Mouse (Mus musculus): ENCODE data around the gene Pnldc1. TPM values are rescaled to one million over a fixed set of nuclear protein-coding genes. Genes with fewer than 3 reads are reported as not detected.
"Not testable (repeated sequence)": the region's sequence is repeated elsewhere in the genome, so short reads cannot be mapped to it uniquely, and the experiment has no call there.

Pnldc1 gene
- polyA plus RNA-seq, 1 experiment from 2014 or later, result 3.8 TPM

DNA sequence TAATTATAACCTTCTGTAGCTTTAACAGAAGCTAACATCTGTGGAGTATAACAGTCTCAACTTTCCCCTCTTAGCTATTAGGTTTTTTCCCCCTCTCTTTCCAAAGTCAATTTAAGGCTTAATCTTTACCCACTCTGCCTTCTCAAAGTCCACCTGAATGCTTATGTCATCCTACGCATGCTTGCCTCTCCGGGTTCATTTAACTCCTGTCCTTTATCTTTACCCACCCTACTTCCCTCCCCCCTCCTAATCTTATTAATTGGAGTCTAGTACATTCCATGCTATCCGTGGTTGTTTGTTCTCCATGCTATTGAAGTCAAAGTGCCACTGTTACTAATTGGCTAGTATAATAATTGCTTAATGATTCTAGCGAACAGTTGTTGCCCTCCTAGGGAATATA lies 25.7 kb upstream of the Pnldc1 start:
- 57% methylated on average over 4 of the region's 4 CpGs for WGBS
- H3K36me3 ChIP-seq, result no peaks in the 10 kb centered on the region
- H3K4me2 ChIP-seq (replicated peaks), result no peak overlapping the region
- no peaks in the 10 kb centered on the region for H3K27me3 ChIP-seq
- no peak overlapping the region for H3K27ac ChIP-seq (replicated peaks)
- H3K4me3 ChIP-seq (replicated peaks), result no peak overlapping the region
- H3K4me1 ChIP-seq, result peaks cover 7% of the 10 kb centered on the region
- no peak for ATAC-seq (ENCODE audit: insufficient number of reproducible peaks, low FRiP score, low TSS enrichment, low read depth)
- no peaks in the 10 kb centered on the region for H3K9me3 ChIP-seq (replicated peaks)
- no peak overlapping the region for H3K9ac ChIP-seq

DNA sequence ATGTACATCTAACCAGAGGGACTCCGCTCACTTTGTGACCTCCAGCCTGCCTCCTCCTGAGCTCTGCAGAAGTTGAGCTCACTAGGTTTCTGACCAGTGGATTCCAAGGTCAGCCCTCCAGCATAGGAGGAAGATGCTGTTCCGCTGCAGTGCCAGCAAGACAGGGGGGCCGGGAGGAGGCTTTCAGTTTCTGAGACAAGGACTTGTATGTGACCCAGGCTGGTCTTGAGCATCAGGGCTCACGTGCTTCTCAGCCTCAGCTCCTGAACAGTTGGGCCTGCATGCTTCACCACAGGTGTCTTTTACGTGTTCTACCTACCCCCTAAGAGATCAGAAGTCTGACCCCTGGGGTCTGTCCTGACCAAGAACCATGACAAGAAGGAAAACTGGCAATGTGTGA lies 21.5 kb upstream of the Pnldc1 start:
- not testable (repeated sequence) for ATAC-seq (ENCODE audit: insufficient number of reproducible peaks, low FRiP score, low TSS enrichment, low read depth); H3K9ac ChIP-seq; H3K36me3 ChIP-seq; H3K27me3 ChIP-seq; H3K4me1 ChIP-seq; H3K4me2 ChIP-seq (replicated peaks); H3K27ac ChIP-seq (replicated peaks); H3K9me3 ChIP-seq (replicated peaks); H3K4me3 ChIP-seq (replicated peaks)
- WGBS, result 86% methylated on average over 5 of the region's 5 CpGs

DNA sequence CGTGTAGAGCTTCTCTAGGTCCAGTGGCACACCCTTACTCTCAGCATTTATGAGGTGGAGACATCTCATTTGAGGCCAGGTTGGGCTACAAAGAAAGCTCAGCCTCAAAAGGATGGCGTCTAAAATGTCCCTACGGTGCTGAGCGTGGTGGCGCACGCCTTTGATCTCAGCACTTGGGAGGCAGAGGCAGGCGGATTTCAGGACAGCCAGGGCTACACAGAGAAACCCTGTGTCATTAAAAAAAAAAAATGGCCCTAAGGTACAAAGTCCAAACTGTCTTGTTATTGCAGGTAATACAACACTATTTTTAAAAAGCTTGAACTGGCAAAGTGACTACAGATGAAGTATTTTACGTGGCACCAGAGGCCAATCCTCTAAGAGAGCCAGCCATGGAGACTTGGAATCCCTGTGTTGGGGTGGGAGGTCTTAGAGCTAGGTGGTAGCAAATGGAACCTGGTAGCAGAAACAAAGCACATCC lies 15.7 kb upstream of the Pnldc1 start:
- no peak overlapping the region for H3K9ac ChIP-seq
- no peaks in the 10 kb centered on the region for H3K4me1 ChIP-seq
- no peaks in the 10 kb centered on the region for H3K27me3 ChIP-seq
- H3K27ac ChIP-seq (replicated peaks), result no peak overlapping the region
- no peak overlapping the region for H3K4me3 ChIP-seq (replicated peaks)
- no peak for ATAC-seq (ENCODE audit: insufficient number of reproducible peaks, low FRiP score, low TSS enrichment, low read depth)
- H3K9me3 ChIP-seq (replicated peaks), result no peaks in the 10 kb centered on the region
- 86% methylated on average over 8 of the region's 8 CpGs for WGBS
- no peak overlapping the region for H3K4me2 ChIP-seq (replicated peaks)
- H3K36me3 ChIP-seq, result peaks cover 50% of the 10 kb centered on the region

DNA sequence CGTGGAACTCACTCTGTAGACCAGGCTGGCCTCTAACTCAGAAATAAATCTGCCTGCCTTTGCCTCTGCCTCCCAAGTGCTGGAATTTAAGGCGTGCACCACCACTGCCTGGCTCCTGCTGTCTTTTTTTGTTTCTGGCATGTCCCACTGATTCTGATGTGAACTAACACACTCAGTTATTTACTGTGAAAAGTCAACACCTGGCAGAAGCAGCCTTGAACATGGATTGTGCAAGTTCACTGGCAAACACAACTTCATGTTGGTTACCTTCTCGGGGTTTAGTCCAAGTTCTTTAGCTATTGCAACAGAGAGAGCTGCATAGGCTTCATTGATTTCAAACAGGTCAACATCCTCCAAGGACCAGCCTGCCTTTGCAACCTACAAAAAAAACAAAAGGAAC lies 15.0 kb upstream of the Pnldc1 start:
- Histone ChIP-seq H3K4me3 (replicated peaks) (no peak overlapping the region), H3K27ac (replicated peaks) (no peak overlapping the region), H3K9ac (no peak overlapping the region), H3K4me1 (no peaks in the 10 kb centered on the region), H3K4me2 (replicated peaks) (no peak overlapping the region), H3K36me3 (peaks cover 57% of the 10 kb centered on the region), H3K9me3 (replicated peaks) (no peaks in the 10 kb centered on the region), H3K27me3 (no peaks in the 10 kb centered on the region)
- ATAC-seq (ENCODE audit: insufficient number of reproducible peaks, low FRiP score, low TSS enrichment, low read depth), result no peak
- WGBS, result 92% methylated on average over 3 of the region's 3 CpGs

DNA sequence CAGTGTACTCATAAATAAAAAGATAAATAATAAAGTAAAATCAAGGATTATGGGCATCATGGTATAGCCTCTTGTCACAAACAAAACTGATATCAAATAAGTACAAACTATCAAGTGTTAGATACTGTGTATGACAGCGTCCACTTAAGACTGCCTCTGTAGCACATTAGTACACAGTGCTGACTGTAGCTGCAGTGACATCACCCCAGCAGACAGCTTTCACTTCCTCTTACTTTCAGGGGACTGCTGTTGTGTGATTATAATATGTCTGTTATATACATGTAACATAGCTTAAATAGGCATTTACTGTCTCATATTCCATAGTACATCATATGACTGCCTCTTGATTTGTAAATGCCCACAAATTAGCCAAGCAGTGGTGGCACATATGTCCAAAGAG lies 11.0 kb upstream of the Pnldc1 start:
- 97% methylated on average over 1 of the region's 1 CpGs for WGBS

DNA sequence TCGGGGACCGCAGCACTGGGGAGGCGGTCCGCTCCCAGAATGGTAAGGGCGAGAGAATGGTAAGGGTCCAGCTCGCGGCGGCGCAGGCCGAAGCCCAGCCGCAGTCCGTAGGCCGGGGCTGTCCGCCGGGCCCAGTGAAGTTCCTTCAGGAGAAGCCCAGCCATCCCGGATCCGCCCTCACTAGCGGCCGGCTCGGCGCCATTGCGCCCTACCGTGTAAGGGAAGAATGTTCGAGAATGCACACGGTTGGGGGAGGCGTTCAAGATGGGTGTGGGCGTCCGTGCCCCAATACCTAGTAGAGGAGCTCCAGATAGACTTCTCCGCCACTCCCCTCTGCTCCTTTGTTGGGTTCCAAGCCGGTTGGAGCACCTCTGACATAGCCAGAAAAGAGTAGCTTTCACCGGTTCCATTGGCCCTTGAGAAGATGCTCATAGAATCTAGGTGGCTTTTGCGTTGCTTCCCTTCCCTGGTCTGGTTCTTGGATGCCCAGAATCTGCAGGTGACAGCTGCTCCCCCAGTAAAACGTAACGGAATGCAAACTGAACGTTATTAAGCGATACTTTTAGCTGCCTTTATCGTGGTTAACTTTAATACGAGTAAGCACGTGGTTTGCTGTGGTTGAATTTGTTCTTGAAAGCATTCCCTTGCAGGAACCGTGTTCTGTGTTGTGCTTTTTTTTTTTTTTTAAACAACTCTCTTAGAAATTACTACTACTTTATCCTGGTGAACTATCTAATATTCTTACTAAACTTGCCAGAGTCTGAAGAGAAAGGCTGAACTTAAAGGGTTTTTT lies 6.8 kb upstream of the Pnldc1 start:
- Histone ChIP-seq H3K9ac (peak overlapping the region; percentile 96), H3K9me3 (replicated peaks) (no peaks in the 10 kb centered on the region), H3K4me1 (0 out of 2 replicates have a peak, but pooled peaks cover 3% of the 10 kb centered on the region), H3K27ac (replicated peaks) (peak overlapping the region; percentile 91), H3K4me2 (replicated peaks) (peak overlapping the region; percentile 63), H3K27me3 (no peaks in the 10 kb centered on the region), H3K36me3 (peaks cover 49% of the 10 kb centered on the region), H3K4me3 (replicated peaks) (peak overlapping the region; percentile 93)
- under 1% methylated on average over 40 of the region's 40 CpGs for WGBS
- peak; percentile 56 for ATAC-seq (ENCODE audit: insufficient number of reproducible peaks, low FRiP score, low TSS enrichment, low read depth)

More for the DNA sequence above, 11.0 kb upstream of the Pnldc1 start:
- H3K9ac ChIP-seq, result no peak overlapping the region
- H3K36me3 ChIP-seq, result peaks cover 67% of the 10 kb centered on the region
- H3K27ac ChIP-seq (replicated peaks), result no peak overlapping the region
- no peak overlapping the region for H3K4me2 ChIP-seq (replicated peaks)
- no peak for ATAC-seq (ENCODE audit: insufficient number of reproducible peaks, low FRiP score, low TSS enrichment, low read depth)
- H3K27me3 ChIP-seq, result no peaks in the 10 kb centered on the region
- H3K4me1 ChIP-seq, result 0 out of 2 replicates have a peak, but pooled peaks cover 3% of the 10 kb centered on the region
- no peaks in the 10 kb centered on the region for H3K9me3 ChIP-seq (replicated peaks)
- H3K4me3 ChIP-seq (replicated peaks), result no peak overlapping the region

DNA sequence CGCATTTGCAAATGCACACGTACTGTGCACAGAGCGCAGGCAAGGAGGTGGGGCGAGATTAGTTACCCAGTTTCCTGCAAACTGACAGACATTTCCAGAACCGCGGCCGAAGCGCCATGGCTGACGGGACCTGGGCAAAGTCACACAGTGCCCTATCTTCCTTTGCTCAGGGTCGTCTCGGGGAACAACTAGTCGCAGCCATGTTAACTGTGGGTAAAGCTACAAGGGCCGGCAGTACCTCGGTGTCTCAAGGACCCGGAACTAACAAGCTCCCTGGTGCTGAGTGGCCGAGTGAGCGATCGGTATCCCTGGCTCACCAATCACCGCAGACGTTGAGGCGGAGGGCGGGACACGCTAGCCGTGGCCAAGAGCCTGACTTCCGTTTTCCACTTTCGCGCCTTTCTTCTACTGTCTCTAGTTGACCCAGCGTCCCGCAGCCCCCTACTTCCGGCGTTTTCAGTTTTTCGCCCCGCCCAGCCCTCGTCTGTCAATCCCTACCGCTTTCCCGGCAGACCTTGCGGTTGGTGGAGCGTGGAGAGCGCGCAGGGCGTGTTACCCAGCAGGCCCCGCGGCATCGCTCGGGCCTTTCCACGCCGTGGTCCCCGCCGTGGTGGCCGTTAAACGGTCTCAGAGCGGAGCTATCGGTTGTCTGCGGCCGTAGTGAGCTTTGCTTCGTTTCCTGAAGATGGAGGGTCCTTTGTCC lies 6.0 kb upstream of the Pnldc1 start, which contains the start of gene Mrpl18:
Gene Mrpl18, minus strand, starts transcription at position 465 of the 703 bp plus-strand sequence.
- peak; percentile 99 for ATAC-seq (ENCODE audit: insufficient number of reproducible peaks, low FRiP score, low TSS enrichment, low read depth)
- Histone ChIP-seq H3K27me3 (no peaks in the 10 kb centered on the region), H3K4me2 (replicated peaks) (peak within 1 kb of the TSS; percentile 83), H3K4me3 (replicated peaks) (peak within 1 kb of the TSS; percentile 93), H3K27ac (replicated peaks) (peak within 1 kb of the TSS; percentile 91), H3K9ac (peak within 1 kb of the TSS; percentile 96), H3K9me3 (replicated peaks) (no peaks in the 10 kb centered on the region), H3K4me1 (0 out of 2 replicates have a peak, but pooled peaks cover 3% of the 10 kb centered on the region), H3K36me3 (peaks cover 52% of the 10 kb centered on the region)
- under 1% methylated on average over 56 of the region's 56 CpGs for WGBS

DNA sequence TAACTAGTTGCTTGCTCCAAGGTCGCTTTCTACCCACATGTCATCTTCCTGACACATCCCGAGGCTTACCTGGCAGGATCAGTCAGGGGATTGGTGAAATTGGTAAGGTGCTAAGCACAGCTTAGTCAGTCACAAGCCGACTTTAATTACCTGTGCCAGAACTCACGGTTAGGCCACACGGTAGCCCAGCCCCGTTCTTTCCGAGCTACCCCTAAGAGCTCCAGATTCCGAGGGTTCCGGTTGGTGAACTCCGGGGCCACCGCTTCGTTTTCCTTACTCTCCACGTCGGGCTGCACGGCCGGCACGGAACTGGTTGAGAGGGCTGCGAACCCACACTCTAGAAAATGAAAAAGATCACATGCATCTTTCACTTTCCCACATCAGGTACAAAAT lies 5.5 kb upstream of the Pnldc1 start, which contains the start of gene Tcp1:
Gene Tcp1, plus strand, starts transcription at position 214 of the 393 bp plus-strand sequence.
- H3K27ac ChIP-seq (replicated peaks), result peak within 1 kb of the TSS; percentile 91
- no peaks in the 10 kb centered on the region for H3K9me3 ChIP-seq (replicated peaks)
- H3K4me1 ChIP-seq, result 0 out of 2 replicates have a peak, but pooled peaks cover 3% of the 10 kb centered on the region
- H3K4me3 ChIP-seq (replicated peaks), result peak within 1 kb of the TSS; percentile 93
- H3K36me3 ChIP-seq, result peaks cover 52% of the 10 kb centered on the region
- peak within 1 kb of the TSS; percentile 83 for H3K4me2 ChIP-seq (replicated peaks)
- peak within 1 kb of the TSS; percentile 96 for H3K9ac ChIP-seq
- under 1% methylated on average over 18 of the region's 18 CpGs for WGBS
- H3K27me3 ChIP-seq, result no peaks in the 10 kb centered on the region
- ATAC-seq (ENCODE audit: insufficient number of reproducible peaks, low FRiP score, low TSS enrichment, low read depth), result no peak

DNA sequence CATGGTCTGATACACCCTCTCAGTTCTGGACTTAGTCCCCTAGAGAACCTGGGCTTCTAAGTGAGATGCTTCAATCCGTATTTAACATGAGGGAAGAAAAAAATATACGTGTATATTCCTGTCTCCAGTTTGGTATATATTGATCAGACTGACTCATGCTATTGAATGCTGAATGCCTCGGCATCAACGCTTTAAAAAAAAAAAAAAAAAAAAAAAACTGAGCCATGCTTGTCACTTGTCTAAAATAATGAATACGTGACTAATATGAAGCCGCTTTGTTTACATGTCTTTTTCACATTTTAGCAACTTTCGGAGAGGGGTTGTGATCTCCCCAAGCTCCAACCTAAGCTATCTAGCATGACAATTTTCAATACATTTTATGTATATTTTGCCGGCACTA lies 361 bp upstream of the Pnldc1 start:
- Histone ChIP-seq H3K9me3 (replicated peaks) (no peaks in the 10 kb centered on the region), H3K36me3 (peaks cover 41% of the 10 kb centered on the region), H3K9ac (no peak overlapping the region), H3K4me1 (no peaks in the 10 kb centered on the region), H3K4me3 (replicated peaks) (no peak overlapping the region), H3K4me2 (replicated peaks) (no peak overlapping the region), H3K27ac (replicated peaks) (no peak overlapping the region), H3K27me3 (no peaks in the 10 kb centered on the region)
- no peak for ATAC-seq (ENCODE audit: insufficient number of reproducible peaks, low FRiP score, low TSS enrichment, low read depth)
- 89% methylated on average over 8 of the region's 8 CpGs for WGBS

DNA sequence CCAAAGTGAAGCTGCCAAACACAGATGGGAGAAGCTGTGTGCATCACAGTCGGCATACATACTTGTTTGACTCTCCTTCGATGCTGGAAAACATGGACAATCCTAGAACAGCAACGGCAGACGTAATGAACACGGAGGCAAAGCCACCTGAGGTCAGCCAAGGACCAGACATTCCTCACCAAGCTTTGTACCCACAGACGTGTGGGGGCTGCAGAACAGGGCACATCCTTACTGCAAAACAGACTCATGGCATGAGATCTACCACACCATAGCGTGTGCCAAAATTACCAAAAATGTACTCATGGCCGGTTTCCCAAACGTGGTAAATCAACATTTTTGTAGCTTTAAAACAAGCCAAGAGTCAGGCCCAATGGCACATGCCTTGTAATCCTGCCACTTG lies 3.6 kb downstream of the Pnldc1 start:
- Histone ChIP-seq H3K4me1 (peaks cover 7% of the 10 kb centered on the region; the same call in 1 of the 2 replicates), H3K27ac (replicated peaks) (no peak overlapping the region), H3K4me2 (replicated peaks) (no peak overlapping the region), H3K9ac (no peak overlapping the region), H3K27me3 (no peaks in the 10 kb centered on the region), H3K4me3 (replicated peaks) (no peak overlapping the region), H3K9me3 (replicated peaks) (no peaks in the 10 kb centered on the region), H3K36me3 (peaks cover 25% of the 10 kb centered on the region)
- ATAC-seq (ENCODE audit: insufficient number of reproducible peaks, low FRiP score, low TSS enrichment, low read depth), result no peak
- 86% methylated on average over 9 of the region's 9 CpGs for WGBS

DNA sequence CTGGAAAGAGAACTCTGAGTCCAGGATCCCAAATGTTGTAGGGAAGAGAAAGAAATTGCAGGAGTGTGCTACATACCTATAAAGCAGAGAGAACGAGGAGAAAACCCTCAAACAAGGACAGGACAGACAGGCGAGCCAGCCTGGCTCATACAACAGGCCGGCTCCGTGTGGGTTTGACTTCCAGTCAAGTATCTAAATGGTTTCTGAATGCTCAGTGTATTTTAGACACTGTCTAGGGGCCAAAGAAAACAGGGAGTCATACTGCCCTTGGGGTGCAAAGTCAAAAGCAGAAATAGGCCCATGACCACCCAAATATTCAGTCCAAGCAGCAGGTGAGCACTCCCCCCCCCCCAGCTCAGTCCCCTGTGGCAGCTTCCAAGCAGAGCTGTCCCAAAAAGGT lies 4.2 kb downstream of the Pnldc1 start:
- Histone ChIP-seq H3K27ac (replicated peaks) (no peak overlapping the region), H3K9ac (no peak overlapping the region), H3K4me3 (replicated peaks) (no peak overlapping the region), H3K9me3 (replicated peaks) (no peaks in the 10 kb centered on the region), H3K4me2 (replicated peaks) (no peak overlapping the region), H3K27me3 (no peaks in the 10 kb centered on the region), H3K4me1 (peaks cover 7% of the 10 kb centered on the region; the same call in 1 of the 2 replicates), H3K36me3 (peaks cover 19% of the 10 kb centered on the region)
- 85% methylated on average over 4 of the region's 4 CpGs for WGBS
- no peak for ATAC-seq (ENCODE audit: insufficient number of reproducible peaks, low FRiP score, low TSS enrichment, low read depth)

Data from embryonic facial prominence, embryonic 15.5 days (tissue).